8 mouse cellular contexts compared by ENCODE assay signal in genomic region chr11:45955127-45955627, GRCm38 (mm10). TPM values are rescaled to one million over a fixed set of nuclear protein-coding genes. Genes with fewer than 3 reads are reported as not detected.
DNase-seq lines count a peak whose midpoint lies in the region; ATAC-seq and TF ChIP-seq lines count a peak whose summit lies in the region.

Thg1l (minus strand) TSS chr11:45955494.

- no peaks in the 10 kb centered on the region for H3K27me3 ChIP-seq in ES-Bruce4 (ENCODE audit: control insufficient read depth, insufficient read depth, low read length, poor library complexity, severe bottlenecking)
- no peaks in the 10 kb centered on the region for H3K27me3 ChIP-seq in forebrain, embryonic 14.5 days (replicated peaks; ENCODE audit: control insufficient read depth, insufficient read depth, low read length)
- H3K27me3 ChIP-seq in neural tube, embryonic 15.5 days (replicated peaks), result no peaks in the 10 kb centered on the region

- H3K4me1 ChIP-seq in ES-Bruce4 (ENCODE audit: control insufficient read depth, insufficient read depth, low read length), result no peaks in the 10 kb centered on the region
- peaks cover 3% of the 10 kb centered on the region for H3K4me1 ChIP-seq in forebrain, embryonic 14.5 days (ENCODE audit: control insufficient read depth, insufficient read depth, low read length)
- H3K4me1 ChIP-seq in neural tube, embryonic 15.5 days, result peaks cover 10% of the 10 kb centered on the region

- no peak for TF ChIP-seq POLR2A in ES-Bruce4 (IDR thresholded peaks at IDR 0.05; ENCODE audit: insufficient read depth, low read length)

- H3K9ac ChIP-seq in ES-Bruce4 (ENCODE audit: low read depth, poor library complexity, severe bottlenecking), result peak within 1 kb of the TSS; percentile 34
- peak within 1 kb of the TSS; percentile 50 for H3K9ac ChIP-seq in forebrain, embryonic 14.5 days (ENCODE audit: low read length)
- peak within 1 kb of the TSS; percentile 50 for H3K9ac ChIP-seq in neural tube, embryonic 15.5 days (replicated peaks)

- intact Hi-C loops in heart, postnatal 14 days (cut with DNase I), result loop anchor here (1.0 to 10.0 kb wide), 3 partner anchors 25 to 170 kb away; partner anchors contain the start of gene Sox30

- peak within 1 kb of the TSS; percentile 49 for H3K4me2 ChIP-seq in forebrain, embryonic 14.5 days (ENCODE audit: low read length)
- peak within 1 kb of the TSS; percentile 61 for H3K4me2 ChIP-seq in neural tube, embryonic 15.5 days

- 0 out of 2 replicates have a peak, but pooled peaks cover 4% of the 10 kb centered on the region for H3K36me3 ChIP-seq in ES-Bruce4 (ENCODE audit: control insufficient read depth, insufficient read depth, low read length, poor library complexity, severe bottlenecking)
- H3K36me3 ChIP-seq in forebrain, embryonic 14.5 days (ENCODE audit: control insufficient read depth, insufficient read depth, low read length), result peaks cover 12% of the 10 kb centered on the region
- peaks cover 21% of the 10 kb centered on the region for H3K36me3 ChIP-seq in neural tube, embryonic 15.5 days

- DNase-seq in forebrain, embryonic 14.5 days (ENCODE audit: low spot score), result peak; percentile 97
- peak; percentile 87 to 90 for DNase-seq in heart, postnatal 14 days
- peak; percentile 92 for DNase-seq in layer of hippocampus, adult 11-12 months (ENCODE audit: low spot score)
- peak; percentile 92 to 94 for DNase-seq in lung, adult 18-20 months
- peak; percentile 89 for DNase-seq in testis, postnatal 14 days (ENCODE audit: low spot score)

- H3K27ac ChIP-seq in ES-Bruce4 (ENCODE audit: insufficient read depth, low read length), result no peak within 1 kb of the TSS
- no peak within 1 kb of the TSS for H3K27ac ChIP-seq in forebrain, embryonic 14.5 days (ENCODE audit: low read depth, low read length)
- H3K27ac ChIP-seq in neural tube, embryonic 15.5 days (replicated peaks), result peak within 1 kb of the TSS; percentile 78

- TF ChIP-seq EP300 in ES-Bruce4 (IDR thresholded peaks at IDR 0.05; ENCODE audit: insufficient read depth, low read depth, low read length), result no peak

- WGBS in forebrain, embryonic 14.5 days, result under 1% methylated on average over 32 of the region's 32 CpGs
- WGBS in neural tube, embryonic 15.5 days, result under 1% methylated on average over 32 of the region's 32 CpGs

- peak within 1 kb of the TSS; percentile 88 for H3K4me3 ChIP-seq in ES-Bruce4 (ENCODE audit: low read depth, low read length)
- H3K4me3 ChIP-seq in forebrain, embryonic 14.5 days (ENCODE audit: low read depth, low read length), result peak within 1 kb of the TSS; percentile 55
- H3K4me3 ChIP-seq in neural tube, embryonic 15.5 days (replicated peaks), result peak within 1 kb of the TSS; percentile 60

- TF ChIP-seq CTCF in ES-Bruce4 (IDR thresholded peaks at IDR 0.05; ENCODE audit: low read depth, low read length), result no peak

- no peaks in the 10 kb centered on the region for H3K9me3 ChIP-seq in ES-Bruce4 (replicated peaks; ENCODE audit: control insufficient read depth, insufficient read depth, low read length, poor library complexity, severe bottlenecking)
- H3K9me3 ChIP-seq in forebrain, embryonic 14.5 days (replicated peaks; ENCODE audit: control insufficient read depth, low read length), result no peaks in the 10 kb centered on the region
- H3K9me3 ChIP-seq in neural tube, embryonic 15.5 days (replicated peaks), result no peaks in the 10 kb centered on the region

- peak; percentile 98 for ATAC-seq in cerebellum, adult (ENCODE audit: insufficient number of reproducible peaks, low FRiP score, low TSS enrichment)
- peak; percentile 99 for ATAC-seq in forebrain, embryonic 14.5 days
- ATAC-seq in neural tube, embryonic 15.5 days (ENCODE audit: low FRiP score), result peak; percentile 100

RNA-seq across cellular contexts. Expression of gene Thg1l, which starts in this region (rescaled TPM):
- 33.7 and 36.3 TPM in 2 replicates for polyA plus RNA-seq in ES-Bruce4 (2011; ENCODE audit: insufficient read depth, insufficient read length, low read depth, missing spikeins)
- polyA plus RNA-seq in forebrain, embryonic 14.5 days (2014; fragmentation: Nextera tagmentation; extraction: Ambion mirVana), result 9.4 and 9.7 TPM in 2 replicates
- total RNA-seq in heart, postnatal 14 days (2021), result 1 to 10 TPM; 4.9 to 6.3 TPM
- 9.4 and 10.5 TPM in 2 replicates for polyA plus RNA-seq in neural tube, embryonic 15.5 days (2015; fragmentation: Nextera tagmentation; extraction: Ambion mirVana)
